Mouse (Mus musculus): ENCODE data around the gene Zfp870.
"Not testable (repeated sequence)": the region's sequence is repeated elsewhere in the genome, so short reads cannot be mapped to it uniquely, and the experiment has no call there.

Zfp870 gene

DNA sequence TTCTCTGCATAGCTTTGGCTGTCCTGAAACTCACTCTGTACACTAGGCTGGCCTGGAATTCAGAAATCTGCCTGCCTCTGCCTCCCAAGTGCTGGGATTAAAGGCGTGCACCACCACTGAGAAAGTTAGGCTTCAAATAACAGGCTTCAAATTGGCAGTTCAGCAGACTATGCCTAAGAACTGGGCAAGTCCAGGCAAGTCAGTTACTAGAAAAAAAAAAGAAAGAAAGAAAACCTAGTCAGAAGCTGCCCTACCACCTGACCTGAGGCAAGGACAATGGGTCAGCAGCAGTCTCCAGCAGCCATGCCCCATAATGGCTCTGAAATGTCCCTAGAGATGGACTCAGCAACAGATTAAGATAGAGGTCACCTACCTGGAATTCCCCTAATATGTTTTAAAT is 20.0 kb downstream of the Zfp870 start:
- DNase-seq (ENCODE audit: low spot score), result no peak

DNA sequence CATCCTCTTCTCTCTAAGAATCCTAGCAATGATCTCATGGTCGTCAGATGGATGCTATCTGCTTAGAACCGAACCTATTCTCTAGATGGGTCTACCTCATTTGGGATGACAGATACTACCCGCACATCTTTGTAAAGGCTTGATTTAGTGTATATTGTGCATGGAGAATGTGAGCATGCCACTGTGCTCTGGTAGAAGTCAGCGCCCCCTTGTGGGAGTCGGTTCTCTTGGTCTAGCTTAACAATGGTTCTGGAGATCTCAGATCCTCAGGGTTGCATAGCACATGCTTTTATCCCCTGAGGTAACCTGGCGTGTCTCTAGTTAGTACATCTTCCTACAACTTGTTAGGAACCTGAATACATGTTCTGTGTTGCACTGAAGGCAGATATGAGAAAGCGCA is 24.2 kb downstream of the Zfp870 start:
- DNase-seq (ENCODE audit: low spot score), result not testable (repeated sequence)

DNA sequence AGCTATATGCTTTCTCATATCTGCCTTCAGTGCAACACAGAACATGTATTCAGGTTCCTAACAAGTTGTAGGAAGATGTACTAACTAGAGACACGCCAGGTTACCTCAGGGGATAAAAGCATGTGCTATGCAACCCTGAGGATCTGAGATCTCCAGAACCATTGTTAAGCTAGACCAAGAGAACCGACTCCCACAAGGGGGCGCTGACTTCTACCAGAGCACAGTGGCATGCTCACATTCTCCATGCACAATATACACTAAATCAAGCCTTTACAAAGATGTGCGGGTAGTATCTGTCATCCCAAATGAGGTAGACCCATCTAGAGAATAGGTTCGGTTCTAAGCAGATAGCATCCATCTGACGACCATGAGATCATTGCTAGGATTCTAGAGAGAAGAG is 34.7 kb downstream of the Zfp870 start:
- not testable (repeated sequence) for DNase-seq (ENCODE audit: low spot score)

DNA sequence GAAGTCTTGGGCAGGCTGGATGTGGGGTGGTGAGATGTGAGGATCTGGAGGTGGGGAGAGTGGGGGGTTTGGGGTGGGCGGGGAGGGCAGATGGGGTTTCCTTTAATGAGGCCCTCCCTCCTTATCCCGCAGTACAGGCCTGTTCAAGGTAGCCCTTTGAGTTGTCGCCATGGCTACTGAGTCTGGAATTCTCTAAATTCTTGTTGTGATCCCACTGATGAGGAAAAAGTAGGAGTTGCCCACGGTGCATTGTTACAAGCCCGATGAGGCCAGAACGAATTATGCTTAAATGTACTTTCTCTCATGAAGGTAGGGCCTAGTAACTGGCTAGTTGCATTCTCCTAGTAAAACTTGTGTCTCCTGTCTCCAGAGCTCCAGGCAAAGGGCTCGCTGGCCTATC is 39.9 kb downstream of the Zfp870 start:
- DNase-seq (ENCODE audit: low spot score), result no peak

DNA sequence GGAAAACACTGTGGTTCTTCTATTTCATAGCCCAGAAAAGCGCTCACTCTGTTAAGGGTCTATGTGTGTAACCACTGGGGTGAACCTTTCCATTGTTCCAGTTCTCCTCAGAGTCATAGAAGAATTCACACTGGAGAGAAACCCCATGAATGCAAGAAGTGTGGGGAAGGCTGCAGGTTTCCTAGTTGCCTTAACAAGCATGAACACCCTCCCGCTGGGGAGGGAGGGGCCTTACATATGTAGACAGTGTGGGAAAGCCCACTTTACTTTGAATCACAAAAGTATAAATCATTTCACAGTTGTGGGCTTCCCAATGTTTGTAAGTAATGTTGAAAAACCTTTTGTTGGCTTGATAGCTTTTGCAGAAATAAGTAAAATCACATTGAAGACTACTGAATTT is 50.1 kb downstream of the Zfp870 start:
- DNase-seq (ENCODE audit: low spot score), result no peak

GRCm38 (mm10) chr17:32839083-32839802 is 52.2 kb downstream of the Zfp870 start:
- no peak for DNase-seq (ENCODE audit: low spot score)

DNA sequence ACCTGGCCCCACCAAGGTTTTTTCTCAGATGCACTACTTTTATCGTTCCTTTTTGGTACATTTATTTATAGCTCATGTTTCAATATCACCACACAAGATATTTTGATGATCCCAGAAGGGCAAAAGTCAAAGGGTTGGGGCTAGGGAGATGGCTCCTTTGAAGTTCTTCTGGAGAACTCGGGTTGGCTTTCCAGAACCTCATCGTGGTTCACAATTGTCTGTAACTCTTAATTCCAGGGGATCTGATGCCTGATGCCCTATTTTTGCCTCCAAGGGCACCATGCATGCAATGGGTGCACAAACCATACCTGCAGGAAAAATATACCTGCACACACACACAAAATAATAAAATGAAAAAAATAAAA is 61.0 kb downstream of the Zfp870 start:
- no peak for DNase-seq (ENCODE audit: low spot score)

- peak; percentile 51 for DNase-seq (ENCODE audit: low spot score)
Measured at GRCm38 (mm10) chr17:32829540-32830417, 61.7 kb downstream of the Zfp870 start, which contains the start of gene Zfp799. Gene Zfp799, minus strand, starts transcription at chr17:32830261.

Measured in urinary bladder, postnatal 25 days (tissue).